Mouse (Mus musculus) embryonic facial prominence, embryonic 14.5 days (tissue): ENCODE measurements around the gene Plscr3. TPM values are rescaled to one million over a fixed set of nuclear protein-coding genes. Genes with fewer than 3 reads are reported as not detected.

ENCODE experiments used
- ATAC-seq: fragments of 200-750 bp; cut with Nextera tagmentation; 2 replicates; pipeline ENCODE4 v1.8.0; 2017; ENCODE audit warnings: low read depth, moderate number of reproducible peaks, moderate TSS enrichment
- DNase-seq: peaks from one replicate; pipeline ENCODE4 v3.0.0-alpha.2; 2015; ENCODE audit warnings: low spot score
- H3K27ac ChIP-seq: fragments of 300-500 bp; sonication (generic); replicated peaks from 2 replicates; pipeline ENCODE4 v1.5.1; 2014; ENCODE audit warnings: low read depth, mild to moderate bottlenecking, low read length, moderate library complexity
- H3K27me3 ChIP-seq: fragments of 300-500 bp; sonication (generic); replicated peaks from 2 replicates; pipeline ENCODE4 v1.6.1; 2014; ENCODE audit warnings: low read length; ENCODE audit not compliant: control insufficient read depth, insufficient read depth
- H3K36me3 ChIP-seq: fragments of 300-500 bp; sonication (generic); 2 replicates; pipeline ENCODE4 v1.6.1; 2014; ENCODE audit warnings: low read length, mixed read lengths; ENCODE audit not compliant: control insufficient read depth, insufficient read depth
- H3K4me1 ChIP-seq: fragments of 300-500 bp; sonication (generic); 2 replicates; pipeline ENCODE4 v1.6.1; 2014; ENCODE audit warnings: antibody characterized with exemption, low read length; ENCODE audit not compliant: control insufficient read depth, insufficient read depth
- H3K4me2 ChIP-seq: fragments of 300-500 bp; sonication (generic); 2 replicates; pipeline ENCODE4 v1.6.1; 2014; ENCODE audit warnings: low read depth, mild to moderate bottlenecking, low read length, moderate library complexity, mixed read lengths
- H3K4me3 ChIP-seq: fragments of 300-500 bp; sonication (generic); 2 replicates; pipeline ENCODE4 v1.5.1; 2014; ENCODE audit warnings: low read depth, mild to moderate bottlenecking, low read length
- H3K9ac ChIP-seq: fragments of 300-500 bp; sonication (generic); 2 replicates; pipeline ENCODE4 v1.6.1; 2014; ENCODE audit warnings: low read depth, mild to moderate bottlenecking, low read length, moderate library complexity, mixed read lengths
- H3K9me3 ChIP-seq: fragments of 300-500 bp; sonication (generic); 2 replicates; pipeline ENCODE4 v1.6.1; 2016; ENCODE audit warnings: low read length; ENCODE audit not compliant: control insufficient read depth
- WGBS: fragments of 180-500 bp; shearing (Covaris S2); extraction: QIAGEN DNeasy Blood & Tissue Kit; methylation state at CpG from one replicate; pipeline ENCODE4 v1.1.7; 2014; 5-methylcytosine and 5-hydroxymethylcytosine counted together
- polyA plus RNA-seq: library from polyadenylated mRNA; unstranded; fragments of >200 nt; fragmentation: Nextera tagmentation; extraction: Ambion mirVana; gene quantifications from 2 replicates; pipeline ENCODE4 v1.2.1, GENCODE M21; 2014

The Plscr3 gene
- 102 and 121 TPM in 2 replicates for polyA plus RNA-seq

DNA sequence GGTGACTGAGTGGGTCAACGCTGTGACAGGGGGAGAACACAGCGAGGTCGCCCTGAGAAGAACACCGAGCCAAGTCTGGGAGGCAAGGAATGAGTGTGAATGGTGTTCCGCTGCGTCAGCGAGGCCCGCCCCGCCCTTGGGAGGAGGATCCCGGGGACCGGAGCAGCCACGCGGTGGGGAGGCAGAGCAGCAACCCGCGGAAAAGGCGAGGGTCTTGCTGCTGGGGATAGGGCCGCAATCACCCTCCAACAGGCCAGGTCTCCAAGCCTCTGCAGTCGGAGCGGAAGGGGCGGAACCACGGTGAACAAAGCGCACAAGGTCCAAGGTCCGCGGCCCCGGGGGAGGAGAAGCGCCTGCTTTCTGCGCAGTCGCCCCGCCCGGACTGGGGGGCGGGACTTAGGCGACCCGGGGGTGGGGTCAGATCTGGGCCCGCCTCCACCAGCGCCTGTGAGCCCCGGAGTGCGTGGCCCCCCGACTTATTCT is at the start of gene Plscr3:
Plscr3 (plus strand) TSS at position 179 of the 483 bp plus-strand sequence.
- Histone ChIP-seq H3K9me3 (no peaks in the 10 kb centered on the region), H3K4me3 (peak within 1 kb of the TSS; percentile 90), H3K27ac (peak within 1 kb of the TSS; percentile 95), H3K9ac (peak within 1 kb of the TSS; percentile 92), H3K4me1 (peaks cover 25% of the 10 kb centered on the region), H3K27me3 (no peaks in the 10 kb centered on the region), H3K4me2 (peak within 1 kb of the TSS; percentile 95), H3K36me3 (peaks cover 36% of the 10 kb centered on the region)
- 0% methylated on average over 19 of the region's 38 CpGs for WGBS
- peak; percentile 96 for DNase-seq
- ATAC-seq: peak; percentile 92

DNA sequence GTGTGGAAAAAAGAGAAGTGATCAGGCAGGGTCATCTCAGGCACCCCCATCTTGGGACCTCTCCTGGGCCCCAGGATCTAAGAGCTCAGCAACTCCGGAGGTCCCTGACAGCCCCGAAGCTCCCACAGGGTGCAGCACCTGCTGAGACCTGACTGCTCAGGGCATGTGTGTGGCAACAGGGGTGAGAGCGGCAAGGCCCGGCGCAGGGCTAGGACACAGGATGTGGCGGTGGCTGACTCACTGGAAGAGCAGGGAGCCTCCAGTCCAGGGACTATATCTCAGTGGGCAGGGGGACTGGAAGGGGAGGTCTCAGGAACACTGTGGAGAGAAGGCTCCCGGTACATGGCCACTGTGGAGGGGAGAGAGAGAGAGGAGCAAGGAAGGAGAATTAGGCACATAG is 48.3 kb upstream of the Plscr3 start:
- Histone ChIP-seq H3K4me1 (peaks cover 28% of the 10 kb centered on the region), H3K4me3 (no peak overlapping the region), H3K9ac (no peak overlapping the region), H3K27ac (no peak overlapping the region), H3K4me2 (no peak overlapping the region), H3K9me3 (no peaks in the 10 kb centered on the region), H3K27me3 (peaks cover 20% of the 10 kb centered on the region), H3K36me3 (no peaks in the 10 kb centered on the region)
- no peak for DNase-seq
- WGBS: 77% methylated on average over 7 of the region's 7 CpGs
- no peak for ATAC-seq

DNA sequence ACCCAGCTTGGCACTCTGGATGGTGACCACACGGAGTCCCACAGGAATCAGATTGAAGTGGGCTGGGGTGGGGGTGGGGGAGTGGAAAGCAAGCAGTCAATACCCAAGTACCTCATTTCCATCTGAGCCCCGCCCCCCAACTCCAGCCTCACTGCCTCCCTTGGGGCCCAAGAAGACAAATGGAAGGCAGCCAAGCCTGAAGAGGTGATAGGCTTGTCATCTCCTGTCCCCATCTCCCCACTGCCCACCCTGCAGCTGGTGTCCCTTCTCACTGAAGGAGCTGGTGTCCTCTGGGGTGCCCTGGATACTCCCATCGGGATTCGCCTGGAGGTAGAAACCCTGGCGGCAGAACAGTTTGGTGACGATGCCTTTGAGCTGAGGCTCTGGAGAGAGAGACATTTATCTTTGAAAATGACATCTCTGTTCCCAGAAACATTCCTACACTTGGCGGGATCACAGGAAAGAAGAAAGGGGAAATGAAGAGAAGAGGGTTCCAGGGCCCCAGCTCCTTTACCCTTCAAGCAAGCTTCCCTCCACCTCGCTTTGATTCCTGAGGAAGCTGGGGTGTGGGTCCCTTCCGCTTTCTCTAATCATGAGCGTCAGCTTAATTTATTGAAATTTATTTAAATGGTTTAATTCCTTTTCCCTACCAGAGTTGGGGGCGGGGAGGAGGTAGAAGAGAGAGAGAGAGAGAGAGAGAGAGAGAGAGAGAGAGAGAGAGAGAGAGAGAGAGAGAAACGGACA is 46.6 kb upstream of the Plscr3 start:
- DNase-seq (no peak), ATAC-seq (no peak)
- peaks cover 42% of the 10 kb centered on the region for H3K4me1 ChIP-seq
- peak overlapping the region; percentile 58 for H3K4me3 ChIP-seq
- H3K9me3 ChIP-seq: no peaks in the 10 kb centered on the region
- H3K36me3 ChIP-seq: no peaks in the 10 kb centered on the region
- peak overlapping the region; percentile 97 for H3K4me2 ChIP-seq
- peaks cover 33% of the 10 kb centered on the region for H3K27me3 ChIP-seq
- peak overlapping the region; percentile 80 for H3K27ac ChIP-seq
- H3K9ac ChIP-seq: no peak overlapping the region; the same call in 1 of the 2 replicates
- 17% methylated on average over 12 of the region's 12 CpGs for WGBS

DNA sequence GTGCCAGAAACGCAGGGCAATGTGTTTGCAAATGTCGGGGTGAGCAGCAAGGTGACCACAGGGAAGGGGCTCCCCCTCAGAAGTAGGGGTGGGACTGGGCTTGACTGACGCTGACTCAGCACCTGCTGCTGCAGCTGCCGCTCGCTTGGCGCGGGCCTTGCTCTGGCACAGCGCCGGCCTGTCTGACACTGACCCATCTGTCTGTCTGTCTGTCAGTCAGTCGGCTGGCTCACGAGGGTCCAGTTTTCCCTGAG is 46.1 kb upstream of the Plscr3 start:
- Histone ChIP-seq H3K27me3 (peaks cover 38% of the 10 kb centered on the region), H3K4me2 (peak overlapping the region; percentile 97), H3K9me3 (no peaks in the 10 kb centered on the region), H3K4me1 (peaks cover 47% of the 10 kb centered on the region), H3K36me3 (no peaks in the 10 kb centered on the region), H3K27ac (peak overlapping the region; percentile 80), H3K4me3 (peak overlapping the region; percentile 58), H3K9ac (peak overlapping the region; percentile 64)
- 0% methylated on average over 11 of the region's 11 CpGs for WGBS
- DNase-seq (peak; percentile 67), ATAC-seq (no peak)

DNA sequence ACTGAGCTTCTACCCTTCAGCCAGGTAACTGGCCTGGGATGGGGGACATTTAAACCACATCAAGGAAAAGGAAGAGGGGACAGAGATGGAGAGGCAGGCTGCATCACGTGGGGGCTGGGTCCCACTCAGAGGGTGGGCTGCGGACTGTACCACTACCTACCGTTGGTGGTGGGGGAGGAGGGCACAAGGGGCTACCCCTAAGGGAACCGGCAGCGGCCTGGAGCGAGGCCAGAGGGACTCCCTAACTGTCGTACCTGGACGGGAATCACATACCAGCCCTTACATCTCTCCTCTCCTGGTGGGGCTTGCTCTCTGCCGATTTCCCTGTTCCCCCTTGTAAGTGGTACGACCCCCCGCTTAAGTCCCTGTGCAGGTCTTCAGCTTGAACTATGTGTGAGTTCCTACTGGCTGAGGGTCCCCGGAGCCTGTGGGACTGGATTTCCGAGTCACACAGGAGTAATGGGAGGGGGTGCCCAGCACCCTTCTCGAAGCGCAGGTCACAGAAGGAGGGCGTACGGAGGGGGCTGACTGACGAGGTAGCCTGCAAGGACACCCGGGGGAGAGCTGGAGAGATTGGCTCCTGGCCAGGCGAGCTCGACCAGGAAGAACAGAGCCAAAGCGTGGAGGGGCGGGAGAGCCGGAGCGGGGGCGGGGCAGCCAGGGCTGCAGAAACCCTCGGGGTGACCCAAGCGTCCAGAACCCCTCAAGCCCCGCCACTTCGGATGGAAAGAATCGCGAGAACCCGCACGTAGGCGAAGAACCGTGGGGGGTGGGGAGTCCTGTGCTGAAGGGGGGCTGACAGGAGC is 45.6 kb upstream of the Plscr3 start:
- H3K27ac ChIP-seq: peak overlapping the region; percentile 80
- H3K4me3 ChIP-seq: peak overlapping the region; percentile 58
- peak overlapping the region; percentile 97 for H3K4me2 ChIP-seq
- ATAC-seq (peak; percentile 58), DNase-seq (peak; percentile 88)
- peaks cover 48% of the 10 kb centered on the region for H3K4me1 ChIP-seq
- WGBS: 0% methylated on average over 33 of the region's 36 CpGs
- H3K36me3 ChIP-seq: no peaks in the 10 kb centered on the region
- H3K27me3 ChIP-seq: peaks cover 43% of the 10 kb centered on the region
- H3K9me3 ChIP-seq: no peaks in the 10 kb centered on the region
- peak overlapping the region; percentile 64 for H3K9ac ChIP-seq

DNA sequence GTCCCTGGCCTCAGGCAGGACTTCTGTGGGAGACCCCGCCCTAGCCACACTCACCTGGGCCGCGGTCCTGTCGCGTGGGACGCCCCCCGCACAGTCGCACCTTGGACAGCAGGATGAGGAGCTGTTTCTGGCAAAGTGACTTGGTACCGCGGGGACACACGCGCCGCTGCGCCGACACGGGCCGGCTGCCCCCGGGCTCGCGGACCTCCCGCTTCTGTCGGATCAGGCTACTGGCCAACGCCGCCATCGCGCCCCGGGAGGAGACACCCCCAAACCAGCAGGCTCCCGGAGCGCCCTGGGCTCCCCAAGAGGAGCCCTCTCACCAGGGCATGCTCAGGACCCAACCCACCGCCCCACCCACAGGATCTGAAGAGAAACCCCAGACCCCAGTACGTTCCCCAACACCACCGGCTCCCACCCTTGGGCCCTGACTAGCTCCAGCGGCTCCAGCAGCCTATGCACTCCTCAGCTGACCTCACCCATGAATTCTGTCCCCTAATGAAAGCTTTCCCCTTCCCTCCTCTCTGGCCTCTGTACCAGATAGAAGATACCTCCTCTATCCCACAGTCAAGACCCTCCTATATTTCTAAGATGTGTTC is 44.7 kb upstream of the Plscr3 start, which contains the start of gene Fgf11:
Fgf11 (minus strand) TSS at position 479 of the 599 bp plus-strand sequence.
- Histone ChIP-seq H3K36me3 (no peaks in the 10 kb centered on the region), H3K4me1 (peaks cover 44% of the 10 kb centered on the region), H3K9me3 (no peaks in the 10 kb centered on the region), H3K27me3 (peaks cover 47% of the 10 kb centered on the region), H3K4me2 (peak within 1 kb of the TSS; percentile 97), H3K4me3 (peak within 1 kb of the TSS; percentile 58), H3K9ac (peak within 1 kb of the TSS; percentile 64), H3K27ac (peak within 1 kb of the TSS; percentile 80)
- 0% methylated on average over 15 of the region's 33 CpGs for WGBS
- no peak for DNase-seq
- no peak for ATAC-seq

DNA sequence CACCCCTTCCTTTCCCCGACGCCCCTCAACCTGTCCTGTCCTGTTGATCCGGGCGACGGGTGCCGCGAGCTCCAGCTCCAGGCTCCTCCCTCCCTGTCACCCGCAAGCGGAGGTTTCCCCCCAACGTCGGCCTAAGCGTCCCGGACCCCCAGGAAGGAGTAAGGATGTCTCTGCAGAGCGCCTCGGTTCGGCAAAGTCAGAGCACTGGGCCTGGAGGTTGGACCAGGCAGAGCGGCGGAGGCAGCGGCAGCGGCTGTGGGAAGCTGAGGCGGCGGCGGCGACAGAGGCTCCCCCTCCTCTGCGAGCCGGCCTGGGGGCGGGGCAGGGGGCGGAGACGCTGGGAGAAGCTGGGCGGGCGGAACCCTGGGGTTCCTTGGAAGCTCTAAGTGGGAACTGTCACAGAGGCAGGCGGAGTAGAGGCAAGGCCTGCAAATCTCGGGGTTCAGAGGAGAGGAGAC is 43.5 kb upstream of the Plscr3 start:
- no peaks in the 10 kb centered on the region for H3K36me3 ChIP-seq
- no peaks in the 10 kb centered on the region for H3K9me3 ChIP-seq
- H3K4me1 ChIP-seq: peaks cover 44% of the 10 kb centered on the region
- H3K4me3 ChIP-seq: peak overlapping the region; percentile 58
- H3K27ac ChIP-seq: 0 out of 2 replicates have a peak overlapping the region, but pooled peaks have one; percentile 34
- peak overlapping the region; percentile 64 for H3K9ac ChIP-seq
- DNase-seq (peak; percentile 91), ATAC-seq (peak; percentile 45)
- WGBS: 1% methylated on average over 18 of the region's 33 CpGs
- peak overlapping the region; percentile 97 for H3K4me2 ChIP-seq
- H3K27me3 ChIP-seq: peaks cover 41% of the 10 kb centered on the region

DNA sequence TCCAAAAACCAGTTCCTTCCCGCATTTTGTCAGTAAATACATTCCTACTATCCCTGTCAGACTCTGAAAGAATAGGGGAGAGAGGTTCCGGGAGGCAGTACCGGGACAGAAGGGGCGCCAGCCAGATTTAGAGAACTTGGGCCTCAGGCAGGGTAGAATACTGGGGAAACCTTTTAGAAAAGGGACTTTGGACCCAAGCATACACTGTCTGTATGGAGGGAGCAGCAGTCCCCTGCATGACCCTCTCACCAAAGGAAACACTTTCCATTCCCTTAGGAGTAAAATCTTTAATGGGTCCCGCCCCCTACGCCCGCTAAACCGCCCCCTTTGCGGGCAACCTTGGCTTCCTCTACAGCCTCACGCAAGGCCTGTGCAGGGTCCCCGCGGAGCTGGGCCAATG is 42.8 kb upstream of the Plscr3 start:
- peaks cover 35% of the 10 kb centered on the region for H3K27me3 ChIP-seq
- DNase-seq (no peak), ATAC-seq (no peak)
- 2% methylated on average over 11 of the region's 12 CpGs for WGBS
- peaks cover 44% of the 10 kb centered on the region for H3K4me1 ChIP-seq
- no peaks in the 10 kb centered on the region for H3K36me3 ChIP-seq
- no peaks in the 10 kb centered on the region for H3K9me3 ChIP-seq
- peak overlapping the region; percentile 58 for H3K4me3 ChIP-seq
- H3K9ac ChIP-seq: peak overlapping the region; percentile 64
- H3K27ac ChIP-seq: no peak overlapping the region
- peak overlapping the region; percentile 97 for H3K4me2 ChIP-seq
